Mouse (Mus musculus) intestine, postnatal 0 days (tissue): ENCODE measurements around the gene Ammecr1. TPM values are rescaled to one million over a fixed set of nuclear protein-coding genes. Genes with fewer than 3 reads are reported as not detected.
A peak's percentile ranks its signal among the peaks of the same experiment; 100 is the strongest.

ENCODE experiments used
- ATAC-seq: fragments of 200-750 bp; cut with Nextera tagmentation; 2 replicates; pipeline ENCODE4 v1.8.0; 2017; ENCODE audit warnings: mild to moderate bottlenecking, moderate TSS enrichment, moderate library complexity
- H3K27ac ChIP-seq: fragments of 300-500 bp; sonication (generic); 2 replicates; pipeline ENCODE4 v1.5.1; 2014; ENCODE audit warnings: mild to moderate bottlenecking, low read depth, low read length, moderate library complexity
- H3K27me3 ChIP-seq: fragments of 300-500 bp; sonication (generic); replicated peaks from 2 replicates; pipeline ENCODE4 v1.6.1; 2014; ENCODE audit warnings: low read length, mixed read lengths; ENCODE audit not compliant: control insufficient read depth, insufficient read depth
- H3K36me3 ChIP-seq: fragments of 300-500 bp; sonication (generic); 2 replicates; pipeline ENCODE4 v1.6.1; 2014; ENCODE audit warnings: mild to moderate bottlenecking, moderate library complexity; ENCODE audit not compliant: control insufficient read depth, insufficient read depth
- H3K4me1 ChIP-seq: fragments of 300-500 bp; sonication (generic); replicated peaks from 2 replicates; pipeline ENCODE4 v1.6.1; 2014; ENCODE audit warnings: antibody characterized with exemption, low read length, mixed read lengths; ENCODE audit not compliant: control insufficient read depth, insufficient read depth
- H3K4me2 ChIP-seq: fragments of 300-500 bp; sonication (generic); replicated peaks from 2 replicates; pipeline ENCODE4 v1.6.1; 2014; ENCODE audit warnings: low read depth, mild to moderate bottlenecking, moderate library complexity
- H3K4me3 ChIP-seq: fragments of 300-500 bp; sonication (generic); 2 replicates; pipeline ENCODE4 v1.5.1; 2014; ENCODE audit warnings: low read depth, low read length
- H3K9ac ChIP-seq: fragments of 300-500 bp; sonication (generic); 2 replicates; pipeline ENCODE4 v1.6.1; 2014; ENCODE audit warnings: mild to moderate bottlenecking, low read depth, low read length
- H3K9me3 ChIP-seq: fragments of 300-500 bp; sonication (generic); 2 replicates; pipeline ENCODE4 v1.6.1; 2016; ENCODE audit warnings: mixed run types; ENCODE audit not compliant: control insufficient read depth
- CTCF ChIP-seq: sonication (generic); IDR thresholded peaks from 2 replicates; pipeline ENCODE4 v1.5.1; 2016; ENCODE audit warnings: low read depth, mild to moderate bottlenecking, control low read depth, antibody characterized with exemption, moderate library complexity
- WGBS: fragments of 180-500 bp; shearing (Covaris S2); extraction: QIAGEN DNeasy Blood & Tissue Kit; methylation state at CpG from one replicate; pipeline ENCODE4 v1.1.7; 2014; 5-methylcytosine and 5-hydroxymethylcytosine counted together
- polyA plus RNA-seq: library from polyadenylated mRNA; unstranded; fragments of >200 nt; fragmentation: Nextera tagmentation; extraction: Ambion mirVana; gene quantifications from 2 replicates; pipeline ENCODE4 v1.2.1, GENCODE M21; 2015

Ammecr1 gene
- polyA plus RNA-seq, 1 experiment from 2014 or later: 4.0 TPM

DNA sequence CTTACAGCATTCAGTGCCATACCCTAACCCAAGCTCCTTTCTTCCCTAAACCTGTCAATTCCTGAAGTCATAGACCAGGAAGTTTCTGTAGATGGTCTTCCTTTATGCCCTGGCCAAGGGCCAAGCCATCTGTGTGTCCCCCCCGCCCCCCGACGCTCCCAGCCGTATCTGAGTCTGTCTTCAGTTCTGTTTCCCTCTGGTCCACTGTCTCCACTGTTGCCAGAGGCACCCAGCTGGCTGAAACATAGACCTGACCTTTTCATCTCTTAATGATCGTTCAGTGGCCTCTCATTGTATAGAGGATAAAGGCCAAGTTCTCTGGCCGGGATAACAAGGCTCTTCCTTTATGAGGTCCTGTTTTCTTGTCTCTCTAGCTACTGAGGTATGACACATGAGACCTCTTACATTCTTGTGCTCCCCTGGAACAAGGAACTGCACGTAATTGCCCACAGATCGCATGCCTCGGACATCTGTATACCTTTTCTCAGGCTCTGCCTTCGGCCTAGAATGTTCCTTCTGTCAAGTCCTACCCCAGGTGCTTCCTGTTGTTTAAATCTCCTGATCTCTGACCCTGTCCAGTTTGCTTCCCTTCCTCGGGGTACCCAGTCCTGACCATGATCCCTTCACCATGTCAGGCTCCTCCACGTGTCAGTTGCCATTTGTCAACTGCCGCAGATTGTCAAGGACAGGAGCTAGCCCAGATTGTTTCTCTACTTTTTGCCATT is 138.2 kb downstream of the Ammecr1 start:
- no peaks in the 10 kb centered on the region for H3K36me3 ChIP-seq
- no peak overlapping the region for H3K4me2 ChIP-seq
- WGBS: 61% methylated on average over 13 of the region's 13 CpGs
- no peak overlapping the region for H3K4me3 ChIP-seq
- no peaks in the 10 kb centered on the region for H3K9me3 ChIP-seq
- ATAC-seq: no peak
- H3K27me3 ChIP-seq: no peaks in the 10 kb centered on the region
- H3K9ac ChIP-seq: no peak overlapping the region
- TF ChIP-seq CTCF: no peak
- no peak overlapping the region for H3K27ac ChIP-seq
- H3K4me1 ChIP-seq: no peaks in the 10 kb centered on the region

DNA sequence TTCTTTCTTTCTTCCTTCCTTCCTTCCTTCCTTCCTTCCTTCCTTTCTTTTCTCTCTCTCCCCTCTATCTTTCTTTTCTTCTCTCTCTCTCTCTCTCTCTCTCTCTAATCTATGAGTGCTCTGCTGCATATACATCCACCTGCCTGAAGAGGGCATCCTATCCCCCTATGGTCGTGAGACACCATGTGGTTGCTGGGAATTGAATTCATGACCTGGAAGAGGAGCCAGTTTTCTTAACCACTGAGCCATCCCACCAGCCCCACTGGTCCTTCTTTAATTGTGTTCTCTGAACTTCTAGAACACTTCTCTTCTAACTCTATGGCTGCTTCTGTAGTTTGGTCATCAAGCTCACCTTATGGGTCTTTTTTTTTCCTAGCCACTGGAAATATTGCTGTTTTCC is 138.9 kb downstream of the Ammecr1 start:
- no peak overlapping the region for H3K4me3 ChIP-seq
- ATAC-seq: no peak
- no peaks in the 10 kb centered on the region for H3K36me3 ChIP-seq
- WGBS: 48% methylated on average over 1 of the region's 1 CpGs
- peak; percentile 45 for TF ChIP-seq CTCF
- no peaks in the 10 kb centered on the region for H3K27me3 ChIP-seq
- no peaks in the 10 kb centered on the region for H3K9me3 ChIP-seq
- no peak overlapping the region for H3K4me2 ChIP-seq
- H3K27ac ChIP-seq: no peak overlapping the region
- H3K4me1 ChIP-seq: no peaks in the 10 kb centered on the region
- no peak overlapping the region for H3K9ac ChIP-seq

DNA sequence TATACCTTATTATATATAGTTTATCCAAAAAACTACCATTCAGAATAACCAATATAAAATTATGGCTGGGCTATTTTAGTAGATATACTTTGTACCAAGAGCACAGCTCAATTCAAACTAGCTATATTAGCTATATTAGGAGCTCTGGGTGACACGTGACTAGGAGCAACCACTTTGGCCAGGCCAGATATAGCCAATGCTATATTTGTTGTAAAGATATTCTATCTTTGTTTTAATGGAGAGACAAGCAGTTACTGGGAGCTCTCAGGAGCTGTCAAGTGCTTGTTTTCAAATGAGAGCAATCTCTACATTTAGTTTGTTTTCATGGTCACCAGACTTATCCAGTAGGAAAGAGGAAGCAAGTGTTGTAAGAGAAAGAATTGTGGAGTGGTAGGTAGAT is 141.2 kb downstream of the Ammecr1 start:
- no peaks in the 10 kb centered on the region for H3K36me3 ChIP-seq
- H3K27ac ChIP-seq: no peak overlapping the region
- no peaks in the 10 kb centered on the region for H3K4me1 ChIP-seq
- WGBS: 76% methylated on average over 1 of the region's 1 CpGs
- no peaks in the 10 kb centered on the region for H3K9me3 ChIP-seq
- no peak for ATAC-seq
- no peak for TF ChIP-seq CTCF
- H3K9ac ChIP-seq: no peak overlapping the region
- no peak overlapping the region for H3K4me2 ChIP-seq
- no peak overlapping the region for H3K4me3 ChIP-seq
- H3K27me3 ChIP-seq: no peaks in the 10 kb centered on the region

DNA sequence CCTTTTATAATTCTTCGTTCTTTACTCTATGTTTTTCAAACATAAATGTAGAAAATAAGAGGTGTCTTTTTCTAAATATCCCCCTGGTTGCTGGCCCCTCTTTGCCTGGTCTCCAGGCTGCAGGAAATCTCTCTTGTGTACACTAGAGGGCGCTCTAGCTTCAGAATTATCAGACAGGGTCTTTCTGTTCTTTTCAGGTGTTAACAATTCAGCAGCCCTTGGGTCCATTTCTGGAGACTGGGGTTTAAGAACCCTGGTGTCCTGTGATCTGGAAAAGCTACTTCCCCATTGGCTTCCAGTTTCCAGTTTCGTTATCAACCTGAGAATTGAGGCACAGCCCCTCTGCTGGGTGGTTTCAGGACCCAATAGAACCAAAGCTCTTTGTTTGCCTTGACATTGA is 144.7 kb downstream of the Ammecr1 start:
- Histone ChIP-seq H3K4me2 (no peak overlapping the region), H3K4me3 (no peak overlapping the region), H3K4me1 (no peaks in the 10 kb centered on the region), H3K27ac (no peak overlapping the region), H3K9ac (no peak overlapping the region), H3K36me3 (no peaks in the 10 kb centered on the region), H3K9me3 (no peaks in the 10 kb centered on the region), H3K27me3 (no peaks in the 10 kb centered on the region)
- no peak for ATAC-seq
- TF ChIP-seq CTCF: peak; percentile 67
- WGBS: 32% methylated on average over 3 of the region's 3 CpGs

DNA sequence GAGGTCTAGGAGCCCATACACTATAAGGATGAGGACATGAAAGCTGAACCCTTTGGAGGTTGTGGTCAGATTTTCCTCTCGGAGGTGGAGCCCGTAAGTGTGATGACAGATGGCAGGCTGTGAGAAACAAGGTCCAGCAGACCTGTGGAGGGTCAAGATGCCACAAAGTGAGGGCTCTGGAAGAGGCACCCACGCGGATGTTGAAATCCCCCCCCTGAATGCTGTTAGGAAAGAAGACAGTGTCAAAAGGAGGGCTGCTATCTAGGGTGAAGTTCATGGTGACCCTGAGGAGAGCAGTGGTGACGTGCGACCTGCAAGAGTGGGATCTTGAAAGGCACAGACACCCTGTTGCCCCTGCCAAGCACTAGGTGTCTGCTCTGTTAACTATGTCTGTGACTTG is 145.3 kb downstream of the Ammecr1 start:
- H3K9ac ChIP-seq: no peak overlapping the region
- no peaks in the 10 kb centered on the region for H3K27me3 ChIP-seq
- 79% methylated on average over 6 of the region's 6 CpGs for WGBS
- H3K9me3 ChIP-seq: no peaks in the 10 kb centered on the region
- no peak for TF ChIP-seq CTCF
- H3K4me2 ChIP-seq: no peak overlapping the region
- H3K36me3 ChIP-seq: no peaks in the 10 kb centered on the region
- ATAC-seq: no peak
- H3K4me1 ChIP-seq: no peaks in the 10 kb centered on the region
- no peak overlapping the region for H3K27ac ChIP-seq
- no peak overlapping the region for H3K4me3 ChIP-seq

DNA sequence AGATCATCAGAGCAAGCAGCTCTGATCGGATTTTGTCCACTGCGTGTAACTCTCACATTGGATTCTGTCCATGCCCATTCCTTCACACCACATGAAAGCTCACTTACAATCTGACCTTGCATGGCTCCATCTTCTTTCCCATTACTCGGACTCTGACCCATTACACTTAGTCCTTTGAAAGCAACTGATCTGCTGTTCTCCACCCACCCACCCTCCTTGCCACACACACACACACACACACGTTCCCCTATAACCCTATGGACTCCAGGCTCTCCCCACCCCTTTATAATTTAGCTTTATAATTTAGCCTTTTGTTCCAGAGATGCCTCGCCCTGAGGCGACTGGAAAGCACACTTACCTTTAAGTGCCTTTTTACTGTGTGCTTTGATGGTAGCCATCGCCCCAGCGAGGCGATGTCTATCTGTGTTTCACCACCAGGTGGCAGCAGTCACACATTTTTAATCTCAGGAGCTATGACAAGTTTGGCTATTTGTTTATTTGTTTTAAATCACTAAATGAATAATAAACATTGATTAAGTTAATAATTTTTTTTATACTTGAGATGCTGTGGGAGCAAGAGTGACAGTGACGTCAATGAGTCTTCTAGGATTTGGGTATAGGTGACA is 148.4 kb downstream of the Ammecr1 start:
- 43% methylated on average over 10 of the region's 10 CpGs for WGBS
- H3K4me3 ChIP-seq: no peak overlapping the region
- no peak overlapping the region for H3K9ac ChIP-seq
- TF ChIP-seq CTCF: peak; percentile 75
- no peaks in the 10 kb centered on the region for H3K36me3 ChIP-seq
- H3K4me1 ChIP-seq: no peaks in the 10 kb centered on the region
- H3K4me2 ChIP-seq: no peak overlapping the region
- H3K27me3 ChIP-seq: no peaks in the 10 kb centered on the region
- ATAC-seq: no peak
- no peaks in the 10 kb centered on the region for H3K9me3 ChIP-seq
- H3K27ac ChIP-seq: no peak overlapping the region
